Mouse (Mus musculus): ENCODE results near the gene Fgr.
"Not testable (repeated sequence)": the region's sequence is repeated elsewhere in the genome, so short reads cannot be mapped to it uniquely, and the experiment has no call there.

Gene Fgr

DNA sequence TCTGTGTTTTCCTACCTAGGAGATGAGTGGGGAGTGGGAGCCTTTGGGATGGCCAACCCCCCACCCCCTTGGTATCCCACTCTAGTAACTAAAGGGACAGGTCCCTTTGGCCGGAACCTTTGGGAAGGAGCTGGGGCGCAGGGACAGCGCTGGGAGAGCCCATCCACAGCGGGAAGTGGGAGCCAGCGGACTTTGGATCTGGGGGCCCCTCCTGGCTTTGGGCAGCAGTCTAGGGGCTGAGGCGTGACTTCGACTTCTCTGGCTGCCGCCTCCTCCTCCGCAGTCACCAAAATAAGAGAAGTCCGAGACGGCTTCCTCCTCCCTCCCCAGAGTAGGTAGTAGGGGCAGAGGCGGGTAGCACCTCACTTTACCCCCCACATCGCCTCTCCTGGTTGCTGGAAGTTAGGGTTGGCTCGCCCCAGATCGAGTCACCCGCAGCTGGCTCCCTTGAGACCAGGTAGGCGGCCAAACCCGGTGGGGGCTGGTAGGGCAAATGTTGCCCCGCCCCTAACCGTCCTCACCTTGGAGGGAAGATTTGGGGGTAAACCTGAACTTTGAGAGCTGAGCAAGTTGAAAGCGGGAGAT is at the start of gene Fgr:
Gene Fgr, plus strand, starts transcription at position 282 of the 585 bp plus-strand sequence.
- DNase-seq (ENCODE audit: extremely low spot score): no peak

DNA sequence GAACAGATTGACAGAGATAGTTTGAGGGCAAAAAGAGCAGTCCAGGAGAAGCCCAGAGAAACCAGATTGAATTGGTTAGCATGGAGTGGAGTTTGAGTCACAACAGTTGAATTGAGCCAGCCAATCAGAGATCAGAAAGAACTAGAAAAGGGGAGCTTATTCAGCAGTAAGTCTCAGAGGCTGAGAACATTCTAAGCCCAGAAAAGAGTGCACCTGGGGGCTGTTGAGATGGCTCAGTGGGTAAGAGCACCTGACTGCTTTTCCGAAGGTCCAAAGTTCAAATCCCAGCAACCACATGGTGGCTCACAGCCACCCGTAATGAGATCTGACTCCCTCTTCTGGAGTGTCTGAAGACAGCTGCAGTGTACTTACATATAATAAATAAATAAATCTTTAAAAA is 47.4 kb upstream of the Fgr start:
- not testable (repeated sequence) for DNase-seq (ENCODE audit: extremely low spot score)

DNA sequence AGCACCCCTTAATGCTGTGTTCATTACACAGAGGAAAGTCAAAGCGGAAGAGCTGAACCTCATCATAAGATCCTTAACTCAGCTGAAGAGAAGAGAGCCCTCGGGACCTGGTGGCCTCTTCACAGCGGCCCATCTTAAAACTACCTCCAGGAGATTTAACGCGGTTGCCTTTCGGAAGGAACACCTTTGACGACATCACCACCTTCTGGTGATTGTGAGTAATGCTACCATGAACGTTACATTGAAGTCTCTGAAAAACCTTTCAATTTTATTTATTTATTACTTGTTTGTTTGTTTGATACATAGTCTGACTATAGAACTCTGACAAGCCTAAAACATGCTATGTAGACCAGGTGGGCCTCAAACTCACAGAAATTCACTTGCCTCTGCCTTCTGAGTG is 43.1 kb upstream of the Fgr start:
- peak; percentile 28 for DNase-seq (ENCODE audit: extremely low spot score)

DNA sequence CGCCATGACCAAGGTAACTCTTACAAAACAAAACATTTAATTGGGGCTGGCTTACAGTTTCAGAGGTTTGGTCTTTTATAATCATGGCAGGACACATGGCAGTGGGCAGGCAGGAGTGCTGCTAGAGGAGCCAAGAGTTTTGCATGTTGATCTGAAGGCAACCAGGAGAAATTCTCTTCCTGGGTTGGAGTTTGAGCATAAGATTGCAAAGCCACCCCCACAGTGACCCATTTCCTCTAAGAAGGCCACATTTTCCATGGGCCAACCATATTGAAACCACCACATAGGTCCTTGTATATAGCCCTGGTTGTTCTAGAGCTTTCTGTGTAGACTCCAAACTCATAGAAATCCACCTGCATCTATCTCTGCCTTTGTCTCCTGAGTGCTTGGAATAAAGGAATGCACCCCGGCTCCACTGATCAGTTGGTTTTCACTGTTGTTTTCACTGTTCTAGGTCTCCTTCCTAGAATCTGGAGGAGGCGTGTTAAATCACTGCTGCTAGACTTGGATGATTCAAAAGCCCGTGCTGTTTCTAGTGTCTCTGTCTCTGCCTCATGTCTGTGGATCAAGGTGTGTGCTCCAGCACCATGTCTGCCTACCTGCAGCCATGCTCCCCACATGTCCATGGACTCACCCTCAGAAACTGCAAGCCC is 41.0 kb upstream of the Fgr start:
- DNase-seq (ENCODE audit: extremely low spot score): no peak

DNA sequence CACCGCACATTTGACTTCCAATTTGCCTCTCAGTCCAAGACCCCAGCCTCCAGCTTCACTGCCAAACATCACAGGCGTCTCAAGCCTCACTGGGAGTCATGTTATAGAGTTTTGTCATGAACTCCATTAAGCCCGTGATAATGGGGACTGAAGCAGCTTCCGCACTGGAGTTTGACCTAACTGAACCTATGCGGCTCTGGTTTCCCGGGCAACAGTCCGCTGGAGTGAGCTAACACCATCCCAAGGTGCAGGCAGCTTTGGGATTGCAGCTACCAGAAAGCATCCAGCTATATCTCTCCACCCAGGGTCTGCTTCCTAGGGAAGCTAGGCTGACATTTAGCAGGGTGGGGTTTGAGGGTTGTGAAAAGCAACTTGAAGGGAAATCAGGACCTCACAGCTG is 39.3 kb upstream of the Fgr start:
- no peak for DNase-seq (ENCODE audit: extremely low spot score)

DNA sequence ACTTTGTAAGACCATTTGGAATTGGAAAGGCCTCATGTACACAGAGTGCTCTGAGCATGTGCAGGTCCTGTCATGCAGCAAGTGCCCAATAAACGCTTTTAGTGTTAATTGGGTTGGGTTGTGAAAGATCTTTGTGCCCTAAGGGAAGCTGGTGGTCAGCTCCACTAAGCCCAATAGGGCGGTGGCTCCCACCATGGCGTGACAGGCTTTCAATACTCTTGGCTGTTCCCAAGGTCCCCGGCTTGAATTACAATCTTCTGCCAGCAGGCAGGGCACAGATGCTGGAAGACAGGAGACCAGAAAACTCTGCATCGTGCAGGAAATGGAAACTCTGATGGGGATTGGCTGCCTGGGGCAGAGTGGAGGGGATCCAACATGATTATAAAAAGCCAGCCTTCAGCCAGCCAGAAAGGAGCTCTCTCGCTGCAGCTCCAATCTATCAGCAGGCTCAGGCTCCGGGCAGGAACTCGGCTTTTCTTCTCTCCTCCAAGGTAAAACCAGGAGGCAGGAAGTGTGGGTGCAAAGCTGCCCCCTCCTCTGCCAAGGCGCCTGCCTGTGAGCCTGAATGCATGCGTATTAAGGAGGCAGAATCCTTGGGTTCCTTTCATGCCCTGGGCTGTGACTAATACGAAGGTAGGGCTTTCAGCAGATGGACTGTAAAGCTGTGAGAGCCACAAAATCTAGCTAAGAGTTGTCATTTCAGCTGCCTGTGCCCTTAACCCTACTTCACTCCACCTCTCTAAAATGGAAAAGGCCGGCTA is 35.5 kb upstream of the Fgr start:
- DNase-seq (ENCODE audit: extremely low spot score): no peak

DNA sequence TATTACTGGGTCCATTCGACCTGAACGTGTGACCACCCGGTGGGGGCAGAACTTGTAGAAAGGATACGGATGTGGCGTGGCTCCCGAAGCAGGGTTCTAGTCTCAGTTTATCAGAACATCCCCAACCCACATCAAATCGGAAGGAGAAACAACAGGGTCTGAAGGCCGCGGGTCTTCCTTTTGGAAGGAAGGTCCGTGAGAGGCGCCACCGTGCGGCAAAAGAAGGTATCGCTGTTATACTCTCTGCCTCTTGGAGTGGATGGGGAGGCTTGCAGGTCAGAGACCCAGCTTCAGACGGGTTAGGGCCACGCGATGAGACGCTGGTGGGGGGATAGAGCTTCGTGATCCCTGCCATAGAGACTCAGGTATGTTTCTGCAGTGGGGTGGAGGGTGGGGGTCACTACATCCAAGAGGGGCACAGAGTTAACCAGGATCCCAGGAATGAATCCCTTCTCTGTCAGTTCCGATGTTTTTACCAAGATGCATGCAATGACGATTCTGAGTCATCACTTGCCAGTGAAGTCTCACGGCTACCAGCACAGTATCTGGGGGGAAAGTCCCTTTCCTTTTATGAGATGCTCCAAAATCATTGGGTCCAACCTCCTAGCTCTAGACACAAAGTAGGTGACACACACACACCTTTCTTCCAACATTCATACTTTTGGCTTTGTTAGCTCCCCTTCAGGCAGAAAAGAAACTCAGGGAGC is 34.3 kb upstream of the Fgr start:
- peak; percentile 79 for DNase-seq (ENCODE audit: extremely low spot score)

DNA sequence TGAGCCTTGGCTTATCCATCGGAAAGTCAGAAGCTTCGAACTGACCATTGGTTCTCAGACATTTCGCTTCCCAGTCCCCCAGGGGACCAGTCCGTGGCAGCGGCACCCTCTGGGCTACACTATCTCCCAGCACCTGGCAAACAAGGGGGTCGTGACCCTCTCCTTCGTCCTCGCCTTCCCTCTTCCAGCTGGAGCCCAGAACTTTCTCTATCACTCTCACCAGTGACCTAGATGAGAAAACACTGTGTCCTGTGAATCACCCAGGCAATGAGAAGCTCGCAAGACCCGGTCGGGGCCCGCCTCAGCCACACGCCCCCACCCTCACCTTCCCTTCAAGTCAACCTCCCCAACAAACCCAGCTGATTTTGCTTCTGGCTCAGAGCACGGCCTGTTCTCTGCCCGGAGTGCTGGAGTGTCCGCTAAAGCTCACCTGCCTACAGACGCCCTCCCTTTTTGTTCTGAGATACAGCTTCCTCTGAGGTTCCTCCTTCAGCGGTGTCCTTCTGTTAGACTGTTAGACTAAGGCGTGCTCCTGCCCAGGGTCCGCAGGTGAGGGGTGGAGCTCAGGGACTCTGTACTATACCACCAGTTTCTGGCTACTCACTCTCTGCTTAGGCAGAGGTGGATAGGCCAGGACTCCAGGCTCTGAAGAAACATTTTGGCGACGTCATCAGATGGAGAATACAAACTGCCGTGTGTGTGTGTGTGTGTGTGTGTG is 32.7 kb upstream of the Fgr start:
- DNase-seq (ENCODE audit: extremely low spot score): no peak

DNA sequence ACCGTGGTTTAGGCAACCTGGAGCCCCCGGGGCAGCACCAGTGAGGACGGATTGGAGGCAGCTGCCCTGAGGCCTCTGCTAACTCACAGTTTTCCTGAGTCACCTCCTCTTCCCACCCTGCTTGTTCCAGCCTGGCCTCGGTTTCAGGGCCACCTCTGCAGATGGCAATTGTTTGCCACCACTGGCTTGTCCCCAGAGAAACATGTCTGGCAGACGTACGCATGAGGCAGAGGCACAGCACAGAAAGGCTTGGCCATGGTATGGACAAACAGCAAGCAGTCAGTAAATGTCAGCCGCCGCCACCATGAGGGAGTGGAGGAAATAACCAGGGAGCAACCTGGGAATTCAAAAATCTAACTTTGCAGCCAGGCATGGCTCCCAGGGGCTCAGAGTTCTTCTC is 30.8 kb upstream of the Fgr start:
- no peak for DNase-seq (ENCODE audit: extremely low spot score)

DNA sequence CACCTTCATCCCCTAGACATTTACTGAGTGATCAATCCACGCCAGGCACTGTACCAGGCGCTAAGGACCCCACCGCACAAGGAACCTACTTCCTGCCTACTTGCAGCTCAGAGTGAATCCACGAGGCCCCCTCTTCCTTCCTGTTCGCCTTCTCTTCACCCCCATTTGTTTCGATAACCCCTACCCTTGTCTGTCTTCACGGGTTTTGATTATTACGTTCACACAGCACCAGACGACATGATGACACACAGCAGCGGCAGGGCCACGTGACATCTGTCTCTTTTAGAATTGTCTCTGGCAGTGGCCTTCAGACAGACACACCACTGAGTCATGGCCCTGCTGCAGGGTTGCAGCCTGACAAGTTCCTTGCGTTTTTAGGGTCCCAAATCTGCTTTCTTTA is 29.8 kb upstream of the Fgr start:
- DNase-seq (ENCODE audit: extremely low spot score): no peak

DNA sequence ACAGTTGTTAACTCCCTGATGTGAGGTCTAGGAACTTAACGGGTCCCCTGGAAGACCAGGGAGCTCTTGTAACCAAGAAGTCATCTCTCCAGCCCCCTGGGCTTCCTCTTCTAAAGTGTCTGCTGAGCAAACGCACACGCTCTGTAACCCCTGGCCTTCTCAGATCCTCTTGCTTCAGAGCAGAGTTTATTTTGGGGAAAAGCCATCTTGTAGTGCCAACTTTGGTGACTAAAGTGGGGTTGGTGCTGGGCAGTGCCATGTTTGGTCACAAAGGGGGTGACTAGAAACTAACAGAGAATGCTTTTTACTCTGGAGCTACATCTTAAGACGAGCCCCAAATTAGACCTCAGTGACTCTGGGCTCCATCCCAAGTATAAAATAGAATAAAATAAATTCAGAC is 29.1 kb upstream of the Fgr start:
- DNase-seq (ENCODE audit: extremely low spot score): no peak

DNA sequence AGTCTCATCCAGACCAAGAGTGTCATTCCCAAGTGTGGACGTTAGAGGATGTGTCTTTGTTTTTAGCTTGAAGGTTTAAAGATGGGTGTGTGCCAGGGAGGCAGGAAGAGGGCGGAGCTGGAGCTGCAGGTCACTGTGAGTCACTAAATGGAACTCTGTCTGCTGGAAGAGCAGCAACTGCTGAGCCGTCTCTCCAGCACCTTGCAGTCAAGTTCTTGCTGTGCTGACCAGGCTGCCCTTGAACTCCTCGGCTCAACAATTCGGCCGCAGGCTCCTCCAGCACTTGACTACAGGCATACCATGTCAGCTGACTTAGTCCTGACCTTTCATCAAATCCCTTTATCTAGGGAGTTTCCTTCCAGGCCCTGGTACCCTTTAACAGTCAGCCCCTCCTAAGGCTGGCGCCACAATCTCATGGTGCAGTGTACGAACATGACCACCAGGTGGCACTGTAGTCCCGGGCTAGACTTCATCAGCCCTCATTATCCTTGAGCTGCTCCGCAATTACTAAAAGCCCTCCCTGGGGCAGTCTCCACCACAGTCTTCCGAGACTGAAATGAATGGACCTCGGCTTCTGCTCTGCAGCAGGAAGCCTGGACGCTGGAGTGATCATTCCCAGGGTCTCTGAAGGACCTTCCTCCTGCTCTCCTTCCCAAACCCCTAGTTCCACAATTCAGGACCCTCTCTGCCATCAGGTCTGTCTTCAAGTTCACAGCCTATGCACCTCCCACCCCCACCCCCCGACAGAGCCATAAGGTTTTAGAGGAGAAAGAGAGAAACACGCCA is 28.4 kb upstream of the Fgr start:
- peak; percentile 91 for DNase-seq (ENCODE audit: extremely low spot score)

DNA sequence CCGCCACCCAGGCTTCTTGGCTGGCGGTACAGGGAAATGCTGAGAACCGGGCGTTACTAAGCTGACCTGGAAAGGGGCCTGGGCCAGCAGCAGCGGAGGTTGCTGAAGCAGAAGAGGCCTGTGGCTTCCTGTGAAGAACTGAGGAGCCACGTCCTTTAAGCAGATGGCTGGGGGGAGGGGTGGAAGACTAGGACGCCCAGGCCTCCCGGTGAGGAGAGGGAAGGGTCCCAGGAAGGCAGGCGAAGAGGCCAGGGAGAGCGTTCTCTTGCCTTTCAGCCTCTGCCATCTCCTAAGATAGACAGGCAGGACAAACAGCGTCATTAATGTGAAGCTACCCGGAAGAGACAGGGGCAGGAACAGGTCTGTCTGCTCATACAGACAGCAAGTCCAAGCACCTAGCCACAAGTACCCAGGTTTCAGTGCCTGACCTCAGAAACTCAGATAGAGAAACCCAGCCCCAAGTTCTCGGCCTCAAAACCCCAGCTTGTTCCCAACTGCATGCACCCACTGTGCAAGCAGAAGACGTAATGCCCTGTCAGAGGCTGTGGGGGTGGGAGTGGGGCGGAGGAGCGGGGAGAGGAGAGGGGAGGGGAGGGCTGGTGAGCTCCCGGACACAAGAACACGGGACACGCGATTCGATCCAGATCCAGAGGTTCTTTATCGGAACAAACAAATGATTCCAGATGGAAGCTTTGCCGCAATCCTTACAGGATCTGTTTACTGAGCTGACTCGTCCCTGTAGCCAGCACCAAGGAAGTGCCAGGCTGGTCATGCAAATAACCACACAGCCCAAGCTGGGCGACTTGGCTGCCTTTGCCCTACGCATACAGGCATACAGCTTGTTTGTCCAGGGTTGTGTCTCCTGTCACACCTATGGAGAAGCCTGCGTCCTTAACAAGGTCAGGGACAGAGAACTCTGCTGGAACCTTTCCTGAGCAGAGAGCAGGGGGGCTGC is 27.6 kb upstream of the Fgr start:
- DNase-seq (ENCODE audit: extremely low spot score): peak; percentile 68

DNA sequence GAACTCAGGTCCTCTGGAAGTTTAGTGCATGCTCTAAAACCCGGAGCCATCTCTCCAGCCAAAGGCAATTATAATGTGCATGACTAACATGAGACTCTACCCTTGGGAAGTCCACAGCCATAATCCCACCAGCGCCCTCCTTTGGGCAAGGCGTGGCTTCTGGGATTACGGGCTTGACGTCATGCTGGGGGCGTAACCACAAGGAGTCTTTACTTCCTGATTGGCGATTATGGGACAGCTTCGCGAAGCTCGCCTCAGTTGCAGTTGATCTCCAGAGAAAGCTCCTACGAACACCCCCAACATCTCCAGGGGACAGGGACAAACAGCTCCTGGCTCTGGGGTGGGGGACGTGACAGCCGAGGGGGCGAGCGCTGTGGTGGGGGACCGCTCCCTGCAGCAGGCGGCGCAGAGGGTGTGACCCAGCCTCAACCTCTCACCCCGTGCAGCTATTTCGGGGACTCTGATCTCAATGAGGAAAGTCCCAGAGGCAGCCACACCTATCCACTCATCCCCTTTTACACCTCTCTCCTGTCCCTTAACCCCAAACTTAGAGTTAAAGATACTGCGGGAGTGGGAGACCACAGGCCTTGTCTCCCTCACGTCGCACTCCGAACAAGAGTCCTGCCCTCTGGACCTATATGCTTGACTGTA is 23.9 kb upstream of the Fgr start:
- no peak for DNase-seq (ENCODE audit: extremely low spot score)

DNA sequence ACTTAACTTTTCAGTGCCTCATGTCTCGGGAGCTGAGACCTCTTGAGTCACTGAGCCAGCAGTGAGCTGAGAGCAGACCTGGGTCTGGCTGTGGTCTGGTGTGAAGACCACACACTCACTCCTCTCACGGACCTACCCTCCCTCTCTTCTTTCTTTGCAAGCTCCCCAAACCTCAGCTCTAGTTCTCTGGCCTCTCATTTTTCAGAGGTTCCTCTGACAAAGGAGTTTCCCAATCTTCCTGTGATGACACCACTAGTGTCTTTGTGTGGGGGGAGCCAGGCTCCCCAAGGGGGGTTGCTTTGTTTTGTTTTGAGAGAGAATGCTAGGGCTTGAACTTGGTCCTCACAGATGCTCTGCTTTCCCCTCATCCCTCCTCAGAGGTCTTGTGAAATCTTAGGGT is 22.9 kb upstream of the Fgr start:
- no peak for DNase-seq (ENCODE audit: extremely low spot score)

DNA sequence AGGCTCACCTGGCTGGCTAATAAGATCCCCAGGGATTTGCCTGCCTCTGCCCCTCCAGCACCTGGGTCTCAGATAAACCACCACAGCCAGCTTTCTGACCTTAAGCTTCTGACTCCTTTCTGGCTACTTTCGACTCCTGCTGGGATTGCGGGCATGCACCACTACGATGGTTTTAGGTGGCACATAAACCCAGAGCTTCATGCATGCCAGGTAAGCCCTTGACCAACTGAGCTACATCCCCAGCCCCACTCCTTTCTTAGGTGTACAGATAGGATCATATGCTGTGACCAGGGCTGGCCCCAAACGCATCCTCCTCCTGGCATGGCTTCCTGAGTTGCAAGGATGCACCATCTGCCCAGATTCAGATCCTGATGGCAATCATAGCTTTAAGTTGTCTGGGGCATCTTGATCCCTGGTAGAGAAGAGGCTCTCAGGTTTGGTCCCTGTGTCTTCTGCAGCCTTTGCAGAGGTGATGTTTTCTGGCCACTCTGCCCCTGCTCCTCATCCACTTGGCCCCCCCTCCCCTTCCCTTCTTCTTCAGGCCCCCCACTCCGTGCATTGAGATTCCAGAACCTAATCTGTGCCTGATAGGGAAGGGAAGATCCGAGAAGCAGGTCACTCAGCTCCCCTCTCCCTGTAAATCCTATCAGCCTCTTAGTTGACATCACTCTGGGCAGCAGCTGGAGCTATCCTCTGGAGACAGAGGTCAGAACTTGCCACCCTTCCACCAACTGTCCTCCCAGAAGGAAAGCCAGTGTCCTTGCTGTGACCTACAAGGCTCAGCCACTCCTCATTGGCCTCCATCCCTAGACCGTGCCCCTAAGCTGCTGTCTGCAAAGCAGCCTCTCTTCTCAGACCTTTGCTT is 19.1 kb upstream of the Fgr start:
- DNase-seq (ENCODE audit: extremely low spot score): no peak

DNA sequence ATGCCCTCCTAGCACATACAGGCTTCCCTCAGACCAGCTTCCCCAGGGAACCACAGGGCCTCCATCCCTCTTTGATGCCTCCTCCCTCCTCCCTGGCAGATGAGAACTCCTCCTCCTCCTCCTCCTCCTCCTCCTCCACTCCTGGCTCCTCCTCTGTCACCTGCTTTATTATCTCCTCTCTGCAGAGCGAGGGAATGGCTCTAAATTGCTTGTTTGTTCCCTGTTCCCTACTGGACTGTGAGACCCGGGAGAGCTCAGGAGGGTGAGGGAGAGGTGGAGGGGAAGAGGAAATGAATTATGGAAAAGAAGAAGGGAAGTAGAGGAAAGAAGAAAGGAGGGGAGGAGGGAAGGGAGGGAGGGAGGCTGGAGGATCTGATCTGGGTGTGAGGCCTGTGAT is 18.5 kb upstream of the Fgr start:
- DNase-seq (ENCODE audit: extremely low spot score): no peak
